Comparison of ENCODE assay signal across 8 mouse cellular contexts in genomic region chr5:150522867-150523234, GRCm38 (mm10). TPM values are rescaled to one million over a fixed set of nuclear protein-coding genes. Genes with fewer than 3 reads are reported as not detected.
DNase-seq lines count a peak whose midpoint lies in the region; ATAC-seq lines count a peak whose summit lies in the region.

No protein-coding gene starts in this region.

- no peak for ATAC-seq in lung, embryonic 16.5 days (ENCODE audit: low read depth)
- ATAC-seq in embryonic facial prominence, embryonic 15.5 days (ENCODE audit: insufficient number of reproducible peaks, low FRiP score, low TSS enrichment, low read depth) = 0 out of 2 replicates have a peak, but pooled peaks have one; percentile 15
- ATAC-seq in limb, embryonic 13.5 days (ENCODE audit: low FRiP score, low read depth) = 0 out of 2 replicates have a peak, but pooled peaks have one; percentile 29
- ATAC-seq in stomach, embryonic 14.5 days (ENCODE audit: insufficient number of reproducible peaks, insufficient read depth, low FRiP score, low read depth) = no peak

- H3K27ac ChIP-seq in lung, embryonic 16.5 days (ENCODE audit: low read length) = peak overlapping the region; percentile 88
- peak overlapping the region; percentile 79 for H3K27ac ChIP-seq in embryonic facial prominence, embryonic 15.5 days (replicated peaks)
- peak overlapping the region; percentile 75 for H3K27ac ChIP-seq in limb, embryonic 13.5 days
- H3K27ac ChIP-seq in stomach, embryonic 14.5 days (ENCODE audit: low read length) = peak overlapping the region; percentile 89

- H3K4me2 ChIP-seq in lung, embryonic 16.5 days (ENCODE audit: low read depth, low read length) = peak overlapping the region; percentile 77
- H3K4me2 ChIP-seq in embryonic facial prominence, embryonic 15.5 days (replicated peaks) = peak overlapping the region; percentile 60
- H3K4me2 ChIP-seq in limb, embryonic 13.5 days (replicated peaks) = peak overlapping the region; percentile 69
- H3K4me2 ChIP-seq in stomach, embryonic 14.5 days (replicated peaks; ENCODE audit: low read depth, low read length) = peak overlapping the region; percentile 56

- WGBS in lung, embryonic 16.5 days = 4% methylated on average over 11 of the region's 11 CpGs
- 6% methylated on average over 11 of the region's 11 CpGs for WGBS in embryonic facial prominence, embryonic 15.5 days
- 6% methylated on average over 11 of the region's 11 CpGs for WGBS in limb, embryonic 13.5 days
- WGBS in stomach, embryonic 14.5 days = 7% methylated on average over 11 of the region's 11 CpGs

- H3K9ac ChIP-seq in lung, embryonic 16.5 days (ENCODE audit: low read length) = peak overlapping the region; percentile 95
- peak overlapping the region; percentile 67 for H3K9ac ChIP-seq in embryonic facial prominence, embryonic 15.5 days
- peak overlapping the region; percentile 93 for H3K9ac ChIP-seq in limb, embryonic 13.5 days
- peak overlapping the region; percentile 88 for H3K9ac ChIP-seq in stomach, embryonic 14.5 days (replicated peaks; ENCODE audit: low read depth, low read length)

- H3K36me3 ChIP-seq in lung, embryonic 16.5 days (ENCODE audit: control insufficient read depth, insufficient read depth, low read length) = no peaks in the 10 kb centered on the region
- H3K36me3 ChIP-seq in embryonic facial prominence, embryonic 15.5 days = no peaks in the 10 kb centered on the region
- H3K36me3 ChIP-seq in limb, embryonic 13.5 days = peaks cover 4% of the 10 kb centered on the region; the same call in 1 of the 2 replicates
- no peaks in the 10 kb centered on the region for H3K36me3 ChIP-seq in stomach, embryonic 14.5 days (ENCODE audit: control insufficient read depth, insufficient read depth, low read length)

- no peak for DNase-seq in lung, adult 18-20 months
- no peak for DNase-seq in Muller cell, postnatal 12 days (ENCODE audit: inconsistent ontology term)
- no peak for DNase-seq in urinary bladder, postnatal 25 days (ENCODE audit: low spot score)
- DNase-seq in embryo, embryonic 9.5 days (ENCODE audit: extremely low spot score) = no peak

- peak overlapping the region; percentile 90 for H3K4me3 ChIP-seq in lung, embryonic 16.5 days (ENCODE audit: low read length)
- H3K4me3 ChIP-seq in embryonic facial prominence, embryonic 15.5 days (replicated peaks) = peak overlapping the region; percentile 73
- peak overlapping the region; percentile 77 for H3K4me3 ChIP-seq in limb, embryonic 13.5 days
- peak overlapping the region; percentile 79 for H3K4me3 ChIP-seq in stomach, embryonic 14.5 days (ENCODE audit: low read depth, low read length)

- H3K4me1 ChIP-seq in lung, embryonic 16.5 days (replicated peaks; ENCODE audit: control insufficient read depth, insufficient read depth, low read length) = 0 out of 2 replicates have a peak, but pooled peaks cover 5% of the 10 kb centered on the region
- H3K4me1 ChIP-seq in embryonic facial prominence, embryonic 15.5 days = 0 out of 2 replicates have a peak, but pooled peaks cover 8% of the 10 kb centered on the region
- H3K4me1 ChIP-seq in limb, embryonic 13.5 days = peaks cover 12% of the 10 kb centered on the region
- H3K4me1 ChIP-seq in stomach, embryonic 14.5 days (ENCODE audit: control insufficient read depth, insufficient read depth, low read length) = 0 out of 2 replicates have a peak, but pooled peaks cover 4% of the 10 kb centered on the region

- H3K9me3 ChIP-seq in lung, embryonic 16.5 days (ENCODE audit: control insufficient read depth, low read length) = no peaks in the 10 kb centered on the region
- no peaks in the 10 kb centered on the region for H3K9me3 ChIP-seq in embryonic facial prominence, embryonic 15.5 days (replicated peaks)
- no peaks in the 10 kb centered on the region for H3K9me3 ChIP-seq in limb, embryonic 13.5 days
- no peaks in the 10 kb centered on the region for H3K9me3 ChIP-seq in stomach, embryonic 14.5 days (ENCODE audit: control insufficient read depth, low read depth, low read length)

- H3K27me3 ChIP-seq in lung, embryonic 16.5 days (ENCODE audit: control insufficient read depth, insufficient read depth, low read depth, low read length) = no peaks in the 10 kb centered on the region
- no peaks in the 10 kb centered on the region for H3K27me3 ChIP-seq in embryonic facial prominence, embryonic 15.5 days
- no peaks in the 10 kb centered on the region for H3K27me3 ChIP-seq in limb, embryonic 13.5 days
- H3K27me3 ChIP-seq in stomach, embryonic 14.5 days (ENCODE audit: control insufficient read depth, insufficient read depth, low read length) = no peaks in the 10 kb centered on the region

RNA-seq across cellular contexts. Expression of gene Brca2, which starts 0.4 kb away (rescaled TPM):
- polyA plus RNA-seq in lung, embryonic 16.5 days (2015; fragmentation: Nextera tagmentation; extraction: Ambion mirVana) = 23.4 and 27.4 TPM in 2 replicates
- 18.0 and 20.3 TPM in 2 replicates for polyA plus RNA-seq in embryonic facial prominence, embryonic 15.5 days (2015; fragmentation: Nextera tagmentation; extraction: Ambion mirVana)
- polyA plus RNA-seq in limb, embryonic 13.5 days (2015; fragmentation: Nextera tagmentation; extraction: Ambion mirVana) = 25.4 and 30.7 TPM in 2 replicates
- 25.4 and 33.1 TPM in 2 replicates for polyA plus RNA-seq in stomach, embryonic 14.5 days (2014; fragmentation: Nextera tagmentation; extraction: Ambion mirVana)

RNA-seq across cellular contexts. Expression of gene Zar1l, which starts 4.9 kb away (rescaled TPM):
- not detected in 2 replicates for polyA plus RNA-seq in lung, embryonic 16.5 days (2015; fragmentation: Nextera tagmentation; extraction: Ambion mirVana)
- polyA plus RNA-seq in embryonic facial prominence, embryonic 15.5 days (2015; fragmentation: Nextera tagmentation; extraction: Ambion mirVana) = not detected in 2 replicates
- polyA plus RNA-seq in limb, embryonic 13.5 days (2015; fragmentation: Nextera tagmentation; extraction: Ambion mirVana) = not detected in 2 replicates
- not detected in 2 replicates for polyA plus RNA-seq in stomach, embryonic 14.5 days (2014; fragmentation: Nextera tagmentation; extraction: Ambion mirVana)

Comparison
In these comparisons a context has a peak if more than half of its experiments do, and no peak if none do; other contexts are left out.
1. ATAC-seq: peak in embryonic facial prominence, embryonic 15.5 days (single experiment) and limb, embryonic 13.5 days (single experiment); none in lung, embryonic 16.5 days (single experiment) and stomach, embryonic 14.5 days (single experiment).
2. Peak in every context shown above with its lines, with median percentiles within 50 percentile points of each other: H3K27ac ChIP-seq, H3K4me2 ChIP-seq, H3K4me3 ChIP-seq and H3K9ac ChIP-seq.